Mouse (Mus musculus) cerebellum, adult 9-11 months (tissue): Measurements from ENCODE around the gene Sqor.

Experiments used
- DNase-seq: peaks from one replicate; pipeline ENCODE4 v3.0.0; 2022

Sqor gene

GRCm38 (mm10) chr2:122786167-122786566 lies 21.1 kb downstream of the Sqor start:
- DNase-seq = no peak

GRCm38 (mm10) chr2:122789311-122789710 lies 24.3 kb downstream of the Sqor start:
- DNase-seq = no peak

- DNase-seq = no peak
These were observed 24.7 kb downstream of the Sqor start for GRCm38 (mm10) chr2:122789730-122790129.

- no peak for DNase-seq
These were observed 39.4 kb downstream of the Sqor start for GRCm38 (mm10) chr2:122804392-122804791.

GRCm38 (mm10) chr2:122806040-122806439 lies 41.0 kb downstream of the Sqor start:
- DNase-seq = no peak

GRCm38 (mm10) chr2:122809027-122809426 lies 44.0 kb downstream of the Sqor start:
- DNase-seq = no peak

GRCm38 (mm10) chr2:122816986-122817385 lies 51.9 kb downstream of the Sqor start:
- no peak for DNase-seq

- DNase-seq = no peak
These were observed 56.2 kb downstream of the Sqor start for GRCm38 (mm10) chr2:122821246-122821645.

- DNase-seq = peak; percentile 12
These were observed 60.6 kb downstream of the Sqor start for GRCm38 (mm10) chr2:122825406-122826236.

GRCm38 (mm10) chr2:122826302-122826701 lies 61.3 kb downstream of the Sqor start:
- DNase-seq = no peak

GRCm38 (mm10) chr2:122854636-122855035 lies 89.6 kb downstream of the Sqor start:
- no peak for DNase-seq

- DNase-seq = no peak
These were observed 90.3 kb downstream of the Sqor start for GRCm38 (mm10) chr2:122855354-122855753.
